Mouse (Mus musculus): ENCODE measurements around the gene Gnai1.
A peak's percentile ranks its signal among the peaks of the same experiment; 100 is the strongest.

- TF ChIP-seq EP300 (IDR thresholded peaks at IDR 0.05; ENCODE audit: low read depth) (no peak), CTCF (IDR thresholded peaks at IDR 0.05; ENCODE audit: low read depth) (peak; percentile 11; the same call in 1 of the 2 replicates)
Measured at GRCm38 (mm10) chr5:18330726-18331125, 29.4 kb downstream of the Gnai1 start.

Data from heart, postnatal 0 days (tissue).